Mouse (Mus musculus): ENCODE results near the gene Tax1bp3.

Tax1bp3 gene

DNA sequence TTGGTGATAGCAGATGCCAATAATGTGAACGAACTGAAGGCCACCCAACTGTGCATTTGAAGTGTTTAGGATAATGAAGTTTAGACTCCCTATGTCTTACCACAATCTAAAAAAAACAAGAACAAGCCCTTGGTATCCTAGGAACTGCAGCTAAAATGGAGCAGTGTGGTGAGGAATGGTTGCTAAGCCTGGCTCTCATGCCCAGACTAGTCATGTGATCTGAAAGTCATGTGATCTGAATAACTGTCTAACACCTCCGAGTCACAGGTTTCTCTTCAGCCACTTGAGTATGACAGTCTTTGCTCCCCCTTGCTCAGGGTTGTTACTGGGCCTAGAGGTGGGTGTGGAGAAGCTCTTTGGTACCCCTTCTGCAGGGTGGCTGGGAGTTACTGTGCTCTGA, 55.6 kb downstream of the Tax1bp3 start:
- no peak for DNase-seq

Measured in cerebellum, adult 11-12 months (tissue).